Mouse (Mus musculus) midbrain, embryonic 10.5 days (tissue): ENCODE measurements around the gene Nfe2. TPM values are rescaled to one million over a fixed set of nuclear protein-coding genes. Genes with fewer than 3 reads are reported as not detected.

Experiments
- DNase-seq: peaks from one replicate; pipeline ENCODE4 v3.0.0-alpha.2; 2017; ENCODE audit warnings: low spot score
- H3K27ac ChIP-seq: fragments of 300-500 bp; sonication (generic); replicated peaks from 2 replicates; pipeline ENCODE4 v1.5.1; 2016; ENCODE audit warnings: mild to moderate bottlenecking
- H3K27me3 ChIP-seq: fragments of 300-500 bp; sonication (generic); 2 replicates; pipeline ENCODE4 v1.6.1; 2016; ENCODE audit warnings: low read depth, mild to moderate bottlenecking; ENCODE audit not compliant: poor library complexity, severe bottlenecking
- H3K36me3 ChIP-seq: fragments of 300-500 bp; sonication (generic); 2 replicates; pipeline ENCODE4 v1.6.1; 2016; ENCODE audit warnings: mild to moderate bottlenecking, moderate library complexity
- H3K4me1 ChIP-seq: fragments of 300-500 bp; sonication (generic); 2 replicates; pipeline ENCODE4 v1.6.1; 2016
- H3K4me3 ChIP-seq: fragments of 300-500 bp; sonication (generic); 2 replicates; pipeline ENCODE4 v1.5.1; 2016; ENCODE audit warnings: mild to moderate bottlenecking, moderate library complexity
- H3K9me3 ChIP-seq: fragments of 300-500 bp; sonication (generic); replicated peaks from 2 replicates; pipeline ENCODE4 v1.6.1; 2016; ENCODE audit warnings: mild to moderate bottlenecking
- WGBS: fragments of 180-500 bp; shearing (Covaris S2); methylation state at CpG from one replicate; pipeline ENCODE4 v1.1.7; 2016; 5-methylcytosine and 5-hydroxymethylcytosine counted together
- polyA plus RNA-seq: library from polyadenylated mRNA; unstranded; fragments of >200 nt; fragmentation: Nextera tagmentation; extraction: Ambion mirVana; gene quantifications from 2 replicates; pipeline ENCODE4 v1.2.1, GENCODE M21; 2016

Nfe2 gene
- polyA plus RNA-seq, 1 experiment from 2014 or later: 6.4 TPM

GRCm38 (mm10) chr15:103299644-103300043 lies 41.4 kb upstream of the Nfe2 start:
- H3K4me1 ChIP-seq: peaks cover 98% of the 10 kb centered on the region
- H3K27me3 ChIP-seq: no peaks in the 10 kb centered on the region
- no peak for DNase-seq
- H3K9me3 ChIP-seq: no peaks in the 10 kb centered on the region
- WGBS: 28% methylated on average over 8 of the region's 8 CpGs
- H3K27ac ChIP-seq: peak overlapping the region; percentile 98
- peaks cover 35% of the 10 kb centered on the region for H3K36me3 ChIP-seq
- H3K4me3 ChIP-seq: peak overlapping the region; percentile 55

GRCm38 (mm10) chr15:103298861-103299616 lies 40.8 kb upstream of the Nfe2 start:
- WGBS: 82% methylated on average over 5 of the region's 5 CpGs
- H3K4me3 ChIP-seq: peak overlapping the region; percentile 55
- no peaks in the 10 kb centered on the region for H3K9me3 ChIP-seq
- DNase-seq: no peak
- H3K27me3 ChIP-seq: no peaks in the 10 kb centered on the region
- H3K36me3 ChIP-seq: peaks cover 37% of the 10 kb centered on the region
- peaks cover 94% of the 10 kb centered on the region for H3K4me1 ChIP-seq
- H3K27ac ChIP-seq: peak overlapping the region; percentile 98

GRCm38 (mm10) chr15:103298026-103298425 lies 39.8 kb upstream of the Nfe2 start:
- peak overlapping the region; percentile 98 for H3K27ac ChIP-seq
- DNase-seq: no peak
- H3K4me1 ChIP-seq: peaks cover 84% of the 10 kb centered on the region
- H3K9me3 ChIP-seq: no peaks in the 10 kb centered on the region; the same call in 1 of the 2 replicates
- 82% methylated on average over 3 of the region's 3 CpGs for WGBS
- H3K27me3 ChIP-seq: no peaks in the 10 kb centered on the region
- peaks cover 47% of the 10 kb centered on the region for H3K36me3 ChIP-seq
- H3K4me3 ChIP-seq: no peak overlapping the region

- 78% methylated on average over 6 of the region's 6 CpGs for WGBS
- H3K27me3 ChIP-seq: no peaks in the 10 kb centered on the region
- DNase-seq: no peak
- no peak overlapping the region for H3K4me3 ChIP-seq
- peaks cover 54% of the 10 kb centered on the region for H3K36me3 ChIP-seq
- peak overlapping the region; percentile 98 for H3K27ac ChIP-seq
- no peaks in the 10 kb centered on the region; the same call in 1 of the 2 replicates for H3K9me3 ChIP-seq
- H3K4me1 ChIP-seq: peaks cover 77% of the 10 kb centered on the region
Observed at GRCm38 (mm10) chr15:103297313-103297712, 39.1 kb upstream of the Nfe2 start.

- peak overlapping the region; percentile 98 for H3K27ac ChIP-seq
Observed at GRCm38 (mm10) chr15:103295851-103296250, 37.6 kb upstream of the Nfe2 start.

GRCm38 (mm10) chr15:103294649-103295048 lies 36.4 kb upstream of the Nfe2 start:
- Histone ChIP-seq H3K27me3 (no peaks in the 10 kb centered on the region), H3K4me1 (peaks cover 54% of the 10 kb centered on the region), H3K36me3 (peaks cover 81% of the 10 kb centered on the region), H3K27ac (no peak overlapping the region), H3K4me3 (no peak overlapping the region), H3K9me3 (no peaks in the 10 kb centered on the region; the same call in 1 of the 2 replicates)
- 71% methylated on average over 2 of the region's 2 CpGs for WGBS
- no peak for DNase-seq

More at GRCm38 (mm10) chr15:103295851-103296250, 37.6 kb upstream of the Nfe2 start:
- no peak for DNase-seq
- Histone ChIP-seq H3K4me1 (peaks cover 62% of the 10 kb centered on the region), H3K27me3 (no peaks in the 10 kb centered on the region), H3K9me3 (no peaks in the 10 kb centered on the region; the same call in 1 of the 2 replicates), H3K36me3 (peaks cover 69% of the 10 kb centered on the region), H3K4me3 (no peak overlapping the region)
- WGBS: 8% methylated on average over 5 of the region's 5 CpGs

GRCm38 (mm10) chr15:103293375-103293774 lies 35.2 kb upstream of the Nfe2 start:
- Histone ChIP-seq H3K36me3 (peaks cover 84% of the 10 kb centered on the region), H3K9me3 (no peaks in the 10 kb centered on the region; the same call in 1 of the 2 replicates), H3K4me3 (no peak overlapping the region), H3K27me3 (no peaks in the 10 kb centered on the region), H3K4me1 (peaks cover 49% of the 10 kb centered on the region), H3K27ac (no peak overlapping the region)
- no peak for DNase-seq
- WGBS: 94% methylated on average over 2 of the region's 2 CpGs

GRCm38 (mm10) chr15:103292673-103293345 lies 34.6 kb upstream of the Nfe2 start:
- H3K9me3 ChIP-seq: no peaks in the 10 kb centered on the region; the same call in 1 of the 2 replicates
- H3K27ac ChIP-seq: no peak overlapping the region
- WGBS: 94% methylated on average over 4 of the region's 4 CpGs
- no peak overlapping the region for H3K4me3 ChIP-seq
- no peaks in the 10 kb centered on the region for H3K27me3 ChIP-seq
- DNase-seq: no peak
- H3K4me1 ChIP-seq: peaks cover 44% of the 10 kb centered on the region
- H3K36me3 ChIP-seq: peaks cover 82% of the 10 kb centered on the region

- H3K4me3 ChIP-seq: no peak overlapping the region
- H3K27me3 ChIP-seq: no peaks in the 10 kb centered on the region
- H3K36me3 ChIP-seq: peaks cover 82% of the 10 kb centered on the region
- H3K27ac ChIP-seq: no peak overlapping the region
- WGBS: 94% methylated on average over 9 of the region's 9 CpGs
- DNase-seq: no peak
- peaks cover 24% of the 10 kb centered on the region for H3K4me1 ChIP-seq
- H3K9me3 ChIP-seq: no peaks in the 10 kb centered on the region; the same call in 1 of the 2 replicates
Observed at GRCm38 (mm10) chr15:103290843-103291242, 32.6 kb upstream of the Nfe2 start.

- 82% methylated on average over 6 of the region's 6 CpGs for WGBS
Observed at GRCm38 (mm10) chr15:103290417-103290816, 32.2 kb upstream of the Nfe2 start.

GRCm38 (mm10) chr15:103289600-103289999 lies 31.4 kb upstream of the Nfe2 start:
- Histone ChIP-seq H3K4me1 (peaks cover 14% of the 10 kb centered on the region), H3K27ac (0 out of 2 replicates have a peak overlapping the region, but pooled peaks have one; percentile 1), H3K4me3 (no peak overlapping the region), H3K9me3 (no peaks in the 10 kb centered on the region; the same call in 1 of the 2 replicates), H3K27me3 (no peaks in the 10 kb centered on the region), H3K36me3 (peaks cover 81% of the 10 kb centered on the region)
- DNase-seq: no peak
- WGBS: 56% methylated on average over 5 of the region's 5 CpGs

More at GRCm38 (mm10) chr15:103290417-103290816, 32.2 kb upstream of the Nfe2 start:
- no peak for DNase-seq
- no peaks in the 10 kb centered on the region for H3K27me3 ChIP-seq
- H3K27ac ChIP-seq: 0 out of 2 replicates have a peak overlapping the region, but pooled peaks have one; percentile 1
- H3K4me1 ChIP-seq: peaks cover 20% of the 10 kb centered on the region
- no peaks in the 10 kb centered on the region; the same call in 1 of the 2 replicates for H3K9me3 ChIP-seq
- peaks cover 84% of the 10 kb centered on the region for H3K36me3 ChIP-seq
- H3K4me3 ChIP-seq: no peak overlapping the region

- Histone ChIP-seq H3K27me3 (no peaks in the 10 kb centered on the region), H3K36me3 (peaks cover 51% of the 10 kb centered on the region), H3K4me3 (no peak overlapping the region), H3K27ac (peak overlapping the region; percentile 1; the same call in 1 of the 2 replicates), H3K9me3 (no peaks in the 10 kb centered on the region), H3K4me1 (peaks cover 12% of the 10 kb centered on the region)
- 88% methylated on average over 1 of the region's 1 CpGs for WGBS
- no peak for DNase-seq
Observed at GRCm38 (mm10) chr15:103285778-103286417, 27.7 kb upstream of the Nfe2 start.
